Mouse (Mus musculus): ENCODE data around the gene Olfr116. TPM values are rescaled to one million over a fixed set of nuclear protein-coding genes. Genes with fewer than 3 reads are reported as not detected.

The Olfr116 gene
- total RNA-seq (2021) (not detected), polyA plus RNA-seq (2012; rRNA removed) (not detected in 2 replicates)
- long read RNA-seq = 0 reads

DNA sequence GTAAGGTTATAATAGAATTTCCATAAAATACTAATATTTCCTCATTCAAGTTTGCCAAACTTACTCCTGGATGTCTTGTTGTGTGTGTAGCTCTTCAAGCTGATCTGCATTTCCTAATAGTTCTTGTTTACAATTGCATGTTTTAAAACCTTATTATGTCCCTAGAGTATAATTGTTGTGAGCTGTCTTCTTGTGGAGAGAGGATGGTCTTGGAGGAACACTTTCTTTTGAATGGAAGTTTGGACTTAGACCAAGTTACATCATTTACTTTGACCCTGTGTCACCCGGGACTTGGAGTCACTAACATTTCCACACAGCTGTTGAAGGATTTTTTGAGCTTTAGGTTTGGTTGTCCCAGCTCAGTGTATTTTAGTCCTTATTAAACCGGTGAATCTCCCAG is at the start of gene Olfr116, which contains the start of gene Olfr115:
Gene Olfr116 (minus strand): TSS at position 191 of the 400 bp plus-strand sequence.
Gene Olfr115 (minus strand): TSS at position 101 of the 400 bp plus-strand sequence.
- H3K4me1 ChIP-seq (ENCODE audit: control insufficient read depth, insufficient read depth, low read length) = no peaks in the 10 kb centered on the region
- H3K9ac ChIP-seq (ENCODE audit: low read depth, low read length) = no peak within 1 kb of the TSS
- H3K27me3 ChIP-seq (ENCODE audit: control insufficient read depth, insufficient read depth, low read length) = no peaks in the 10 kb centered on the region
- no peaks in the 10 kb centered on the region for H3K79me2 ChIP-seq (replicated peaks; ENCODE audit: control insufficient read depth, insufficient read depth, low read length)
- no peak for TF ChIP-seq EP300 (IDR thresholded peaks at IDR 0.05; ENCODE audit: insufficient read depth, low read depth, low read length)
- no peak for TF ChIP-seq POLR2A (IDR thresholded peaks at IDR 0.05; ENCODE audit: insufficient read depth, low read depth, low read length)
- TF ChIP-seq CTCF (IDR thresholded peaks at IDR 0.05) = no peak
- H3K36me3 ChIP-seq (ENCODE audit: control insufficient read depth, insufficient read depth, low read length) = no peaks in the 10 kb centered on the region
- 67% methylated on average over 2 of the region's 2 CpGs for WGBS
- no peak within 1 kb of the TSS for H3K27ac ChIP-seq
- no peak for DNase-seq
- intact Hi-C loops (cut with DNase I) = no loop called here
- H3K4me3 ChIP-seq = no peak within 1 kb of the TSS

DNA sequence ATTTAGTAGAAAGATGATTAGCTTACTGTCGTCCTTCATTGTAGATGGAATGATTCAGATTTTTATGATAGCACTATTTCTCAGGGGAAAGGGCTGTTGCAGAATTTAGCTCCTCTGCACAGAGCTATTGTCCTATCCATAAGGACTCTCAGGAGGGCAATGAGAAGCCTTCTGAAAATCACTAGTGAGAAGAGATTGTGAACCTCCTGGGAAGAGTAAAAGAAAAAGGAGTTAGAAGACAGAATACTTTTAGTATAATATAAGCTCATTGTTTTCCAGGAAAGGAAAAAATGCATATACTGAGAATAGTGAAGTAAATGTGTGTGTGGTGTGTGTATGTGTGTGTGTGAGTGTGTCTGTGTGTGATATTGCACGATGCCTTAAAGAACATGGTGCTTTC is 39.7 kb upstream of the Olfr116 start, which contains the start of gene Olfr118:
Gene Olfr118 (plus strand): TSS at position 301 of the 400 bp plus-strand sequence.
- Histone ChIP-seq H3K36me3 (ENCODE audit: control insufficient read depth, insufficient read depth, low read length) (no peaks in the 10 kb centered on the region), H3K4me3 (no peak within 1 kb of the TSS), H3K27ac (no peak within 1 kb of the TSS), H3K79me2 (replicated peaks; ENCODE audit: control insufficient read depth, insufficient read depth, low read length) (no peaks in the 10 kb centered on the region), H3K4me1 (ENCODE audit: control insufficient read depth, insufficient read depth, low read length) (no peaks in the 10 kb centered on the region), H3K9ac (ENCODE audit: low read depth, low read length) (no peak within 1 kb of the TSS), H3K27me3 (ENCODE audit: control insufficient read depth, insufficient read depth, low read length) (no peaks in the 10 kb centered on the region)
- TF ChIP-seq EP300 (IDR thresholded peaks at IDR 0.05; ENCODE audit: insufficient read depth, low read depth, low read length) (no peak), POLR2A (IDR thresholded peaks at IDR 0.05; ENCODE audit: insufficient read depth, low read depth, low read length) (no peak), CTCF (IDR thresholded peaks at IDR 0.05) (no peak)
- no peak for DNase-seq
- 48% methylated on average over 2 of the region's 2 CpGs for WGBS
- intact Hi-C loops (cut with DNase I) = no loop called here

DNA sequence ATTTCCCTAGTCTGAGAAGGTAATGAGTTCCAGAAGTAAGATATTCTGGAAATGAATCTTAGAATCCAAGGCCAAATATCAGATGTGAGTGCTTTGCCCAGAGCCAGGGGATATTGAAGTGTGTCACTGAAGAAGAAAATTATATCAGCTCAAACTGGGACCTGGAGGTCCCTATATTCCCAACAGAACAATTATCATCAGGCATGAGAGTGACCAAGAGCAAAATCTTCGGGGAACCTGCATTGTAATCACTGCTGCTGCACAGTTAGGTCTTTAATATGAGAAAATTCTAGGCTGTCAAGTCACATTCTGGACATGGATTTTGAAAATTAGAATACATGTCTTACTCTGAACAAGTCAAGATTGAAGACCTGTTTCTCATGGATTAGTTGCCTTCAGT is 36.7 kb upstream of the Olfr116 start, which contains the start of gene Olfr117:
Gene Olfr117 (minus strand): TSS at position 101 of the 400 bp plus-strand sequence.
- Histone ChIP-seq H3K9ac (ENCODE audit: low read depth, low read length) (no peak within 1 kb of the TSS), H3K4me1 (ENCODE audit: control insufficient read depth, insufficient read depth, low read length) (no peaks in the 10 kb centered on the region), H3K27me3 (ENCODE audit: control insufficient read depth, insufficient read depth, low read length) (no peaks in the 10 kb centered on the region), H3K4me3 (no peak within 1 kb of the TSS), H3K36me3 (ENCODE audit: control insufficient read depth, insufficient read depth, low read length) (no peaks in the 10 kb centered on the region), H3K27ac (no peak within 1 kb of the TSS), H3K79me2 (replicated peaks; ENCODE audit: control insufficient read depth, insufficient read depth, low read length) (no peaks in the 10 kb centered on the region)
- intact Hi-C loops (cut with DNase I) = no loop called here
- DNase-seq = no peak
- WGBS = 28% methylated on average over 1 of the region's 1 CpGs
- no peak for TF ChIP-seq POLR2A (IDR thresholded peaks at IDR 0.05; ENCODE audit: insufficient read depth, low read depth, low read length)
- TF ChIP-seq EP300 (IDR thresholded peaks at IDR 0.05; ENCODE audit: insufficient read depth, low read depth, low read length) = no peak
- no peak for TF ChIP-seq CTCF (IDR thresholded peaks at IDR 0.05)

DNA sequence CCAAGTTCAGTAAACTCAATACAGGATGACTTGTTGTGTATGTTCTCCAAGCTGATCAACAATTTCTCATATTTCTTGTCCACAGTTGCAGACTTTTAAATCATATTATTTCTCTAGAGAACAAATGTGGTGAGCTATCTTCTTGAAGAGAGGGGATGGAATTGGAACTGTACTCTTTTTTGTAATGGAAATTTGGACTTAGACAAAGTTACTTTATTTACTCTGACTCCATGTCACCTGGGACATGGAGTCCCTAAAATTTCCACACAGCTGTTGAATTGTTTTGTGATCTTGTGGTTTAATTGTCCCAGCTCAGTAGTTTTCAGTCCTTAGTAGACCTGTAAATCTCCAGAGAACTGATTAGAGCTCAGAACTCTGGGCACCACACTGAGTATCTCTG is 34.4 kb downstream of the Olfr116 start, which contains the start of gene Olfr114:
Gene Olfr114 (minus strand): TSS at position 101 of the 400 bp plus-strand sequence.
- Histone ChIP-seq H3K4me1 (ENCODE audit: control insufficient read depth, insufficient read depth, low read length) (no peaks in the 10 kb centered on the region), H3K4me3 (no peak within 1 kb of the TSS), H3K36me3 (ENCODE audit: control insufficient read depth, insufficient read depth, low read length) (no peaks in the 10 kb centered on the region), H3K27me3 (ENCODE audit: control insufficient read depth, insufficient read depth, low read length) (no peaks in the 10 kb centered on the region), H3K27ac (no peak within 1 kb of the TSS), H3K9ac (ENCODE audit: low read depth, low read length) (no peak within 1 kb of the TSS), H3K79me2 (replicated peaks; ENCODE audit: control insufficient read depth, insufficient read depth, low read length) (no peaks in the 10 kb centered on the region)
- intact Hi-C loops (cut with DNase I) = no loop called here
- no peak for DNase-seq
- TF ChIP-seq POLR2A (IDR thresholded peaks at IDR 0.05; ENCODE audit: insufficient read depth, low read depth, low read length) = no peak
- no peak for TF ChIP-seq EP300 (IDR thresholded peaks at IDR 0.05; ENCODE audit: insufficient read depth, low read depth, low read length)
- TF ChIP-seq CTCF (IDR thresholded peaks at IDR 0.05) = no peak

DNA sequence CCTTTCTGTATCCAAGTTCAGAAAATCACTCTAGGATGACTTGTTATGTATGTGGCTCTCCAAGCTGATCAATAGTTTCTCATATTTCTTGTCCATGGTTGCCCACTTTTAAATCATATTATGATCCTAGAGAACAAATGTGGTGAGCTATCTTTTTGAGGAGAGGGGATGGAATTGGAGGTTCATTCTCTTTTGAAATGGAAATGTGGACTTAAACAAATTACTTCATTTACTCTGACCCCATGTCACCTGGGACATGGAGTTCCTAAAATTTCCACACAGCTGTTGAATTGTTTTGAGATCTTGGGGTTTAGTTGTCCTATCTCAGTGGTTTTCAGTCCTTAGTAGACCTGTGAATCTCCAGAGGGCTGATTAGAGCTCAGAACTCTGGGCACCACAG is 49.4 kb downstream of the Olfr116 start, which contains the start of gene Olfr113:
Gene Olfr113 (minus strand): TSS at position 101 of the 400 bp plus-strand sequence.
- H3K4me3 ChIP-seq = no peak within 1 kb of the TSS
- no peak for DNase-seq
- no peaks in the 10 kb centered on the region for H3K79me2 ChIP-seq (replicated peaks; ENCODE audit: control insufficient read depth, insufficient read depth, low read length)
- intact Hi-C loops (cut with DNase I) = no loop called here
- no peaks in the 10 kb centered on the region for H3K4me1 ChIP-seq (ENCODE audit: control insufficient read depth, insufficient read depth, low read length)
- H3K9ac ChIP-seq (ENCODE audit: low read depth, low read length) = no peak within 1 kb of the TSS
- H3K36me3 ChIP-seq (ENCODE audit: control insufficient read depth, insufficient read depth, low read length) = no peaks in the 10 kb centered on the region
- H3K27me3 ChIP-seq (ENCODE audit: control insufficient read depth, insufficient read depth, low read length) = no peaks in the 10 kb centered on the region
- TF ChIP-seq POLR2A (IDR thresholded peaks at IDR 0.05; ENCODE audit: insufficient read depth, low read depth, low read length) (no peak), EP300 (IDR thresholded peaks at IDR 0.05; ENCODE audit: insufficient read depth, low read depth, low read length) (no peak), CTCF (IDR thresholded peaks at IDR 0.05) (no peak)
- no peak within 1 kb of the TSS for H3K27ac ChIP-seq

Other genes starting within 250 kb of the Olfr116 start
- not detected for gene Olfr105-ps, start 248.2 kb downstream of the Olfr116 start, total RNA-seq (2021)
- not detected in 2 replicates for gene Olfr105-ps, start 248.2 kb downstream of the Olfr116 start, polyA plus RNA-seq (2012; rRNA removed)
- not detected for gene Olfr106-ps, start 236.8 kb downstream of the Olfr116 start, total RNA-seq (2021)
- gene Olfr106-ps, start 236.8 kb downstream of the Olfr116 start, polyA plus RNA-seq (2012; rRNA removed) = not detected in 2 replicates
- gene Olfr107, start 228.0 kb downstream of the Olfr116 start, total RNA-seq (2021) = not detected
- gene Olfr107, start 228.0 kb downstream of the Olfr116 start, polyA plus RNA-seq (2012; rRNA removed) = not detected in 2 replicates
- gene Olfr108, start 181.7 kb downstream of the Olfr116 start, total RNA-seq (2021) = not detected
- not detected in 2 replicates for gene Olfr108, start 181.7 kb downstream of the Olfr116 start, polyA plus RNA-seq (2012; rRNA removed)
- not detected for gene Olfr109, start 168.3 kb downstream of the Olfr116 start, total RNA-seq (2021)
- gene Olfr109, start 168.3 kb downstream of the Olfr116 start, polyA plus RNA-seq (2012; rRNA removed) = not detected in 2 replicates
- not detected for gene H2-M2, start 143.6 kb downstream of the Olfr116 start, total RNA-seq (2021)
- 0.10 TPM in 1 of 2 replicates, not detected in the other for gene H2-M2, start 143.6 kb downstream of the Olfr116 start, polyA plus RNA-seq (2012; rRNA removed)
- gene Olfr110, start 134.7 kb downstream of the Olfr116 start, total RNA-seq (2021) = not detected
- gene Olfr110, start 134.7 kb downstream of the Olfr116 start, polyA plus RNA-seq (2012; rRNA removed) = not detected in 2 replicates
- not detected for gene Olfr111, start 119.2 kb downstream of the Olfr116 start, total RNA-seq (2021)
- gene Olfr111, start 119.2 kb downstream of the Olfr116 start, polyA plus RNA-seq (2012; rRNA removed) = 0.12 TPM in 1 of 2 replicates, not detected in the other
- not detected for gene Olfr112, start 57.7 kb downstream of the Olfr116 start, total RNA-seq (2021)
- not detected in 2 replicates for gene Olfr112, start 57.7 kb downstream of the Olfr116 start, polyA plus RNA-seq (2012; rRNA removed)
- not detected for gene Olfr113, start 49.5 kb downstream of the Olfr116 start, total RNA-seq (2021)
- not detected in 2 replicates for gene Olfr113, start 49.5 kb downstream of the Olfr116 start, polyA plus RNA-seq (2012; rRNA removed)
- not detected for gene Olfr114, start 34.5 kb downstream of the Olfr116 start, total RNA-seq (2021)
- not detected in 2 replicates for gene Olfr114, start 34.5 kb downstream of the Olfr116 start, polyA plus RNA-seq (2012; rRNA removed)
- gene Olfr115, start 90 bp downstream of the Olfr116 start, total RNA-seq (2021) = not detected
- gene Olfr115, start 90 bp downstream of the Olfr116 start, polyA plus RNA-seq (2012; rRNA removed) = not detected in 2 replicates
- not detected for gene Olfr117, start 36.6 kb upstream of the Olfr116 start, total RNA-seq (2021)
- gene Olfr117, start 36.6 kb upstream of the Olfr116 start, polyA plus RNA-seq (2012; rRNA removed) = not detected in 2 replicates
- not detected for gene Olfr118, start 39.8 kb upstream of the Olfr116 start, total RNA-seq (2021)
- gene Olfr118, start 39.8 kb upstream of the Olfr116 start, polyA plus RNA-seq (2012; rRNA removed) = not detected in 2 replicates
- gene Olfr119, start 69.4 kb upstream of the Olfr116 start, total RNA-seq (2021) = not detected
- not detected in 2 replicates for gene Olfr119, start 69.4 kb upstream of the Olfr116 start, polyA plus RNA-seq (2012; rRNA removed)
- gene Olfr120, start 94.6 kb upstream of the Olfr116 start, total RNA-seq (2021) = not detected
- not detected in 2 replicates for gene Olfr120, start 94.6 kb upstream of the Olfr116 start, polyA plus RNA-seq (2012; rRNA removed)
- not detected for gene Olfr121, start 121.7 kb upstream of the Olfr116 start, total RNA-seq (2021)
- gene Olfr121, start 121.7 kb upstream of the Olfr116 start, polyA plus RNA-seq (2012; rRNA removed) = not detected in 2 replicates
- not detected for gene Olfr122, start 141.4 kb upstream of the Olfr116 start, total RNA-seq (2021)
- not detected in 2 replicates for gene Olfr122, start 141.4 kb upstream of the Olfr116 start, polyA plus RNA-seq (2012; rRNA removed)
- not detected for gene Olfr123, start 166.3 kb upstream of the Olfr116 start, total RNA-seq (2021)
- gene Olfr123, start 166.3 kb upstream of the Olfr116 start, polyA plus RNA-seq (2012; rRNA removed) = not detected in 2 replicates
- gene Olfr124, start 172.7 kb upstream of the Olfr116 start, total RNA-seq (2021) = not detected
- not detected in 2 replicates for gene Olfr124, start 172.7 kb upstream of the Olfr116 start, polyA plus RNA-seq (2012; rRNA removed)
- not detected for gene Olfr125, start 205.8 kb upstream of the Olfr116 start, total RNA-seq (2021)
- gene Olfr125, start 205.8 kb upstream of the Olfr116 start, polyA plus RNA-seq (2012; rRNA removed) = not detected in 2 replicates
- not detected for gene Olfr126, start 220.3 kb upstream of the Olfr116 start, total RNA-seq (2021)
- gene Olfr126, start 220.3 kb upstream of the Olfr116 start, polyA plus RNA-seq (2012; rRNA removed) = not detected in 2 replicates